In genomic region chr6:114406634-114407033, GRCm38 (mm10) we compare ENCODE assay signal across 14 mouse cellular contexts. TPM values are rescaled to one million over a fixed set of nuclear protein-coding genes. Genes with fewer than 3 reads are reported as not detected.
DNase-seq lines count a peak whose midpoint lies in the region; ATAC-seq and TF ChIP-seq lines count a peak whose summit lies in the region.
"Had no signal": no experiment of that assay in that cellular context is flagged by ENCODE, and none has a peak within 500 bp of the region (broad histone marks: within the 10 kb centered on the region; RNA-seq: fewer than 3 reads in every experiment).

No protein-coding gene starts in this region.

- H3K27me3 ChIP-seq in heart, postnatal 0 days (ENCODE audit: control insufficient read depth, insufficient read depth, low read length): 0 out of 2 replicates have a peak, but pooled peaks cover 15% of the 10 kb centered on the region
- no peaks in the 10 kb centered on the region for H3K27me3 ChIP-seq in lung, postnatal 0 days (replicated peaks; ENCODE audit: insufficient read depth, low read length)
- H3K27me3 ChIP-seq in small intestine, adult 2 months (ENCODE audit: control insufficient read depth, insufficient read depth, low read length): no peaks in the 10 kb centered on the region

- H3K27ac ChIP-seq in heart, postnatal 0 days (ENCODE audit: low read depth): no peak overlapping the region
- H3K27ac ChIP-seq in lung, postnatal 0 days (ENCODE audit: low read length): no peak overlapping the region
- H3K27ac ChIP-seq in small intestine, adult 2 months (ENCODE audit: insufficient read depth, low read depth, low read length): no peak overlapping the region

- TF ChIP-seq EP300 in heart, postnatal 0 days (IDR thresholded peaks at IDR 0.05; ENCODE audit: low read depth): no peak
- TF ChIP-seq EP300 in lung, postnatal 0 days (IDR thresholded peaks at IDR 0.05): no peak

- DNase-seq in heart, postnatal 0 days (ENCODE audit: low spot score): no peak
- no peak for DNase-seq in heart, postnatal 14 days
- DNase-seq in lung, postnatal 0 days (ENCODE audit: low spot score): no peak
- no peak for DNase-seq in lung, postnatal 25 days (ENCODE audit: low spot score)
- DNase-seq in NIH3T3 (ENCODE audit: low read depth): peak; percentile 20
- DNase-seq in urinary bladder, adult 18-20 months (ENCODE audit: low spot score in 2 of 2): no peak
- DNase-seq in adrenal gland, postnatal 36 days: no peak
- DNase-seq: adrenal gland, postnatal 10 days; cerebellum, adult 8-10 months; gastrocnemius, postnatal 14 days; layer of hippocampus, postnatal 36 days had no signal

- H3K36me3 ChIP-seq in heart, postnatal 0 days (replicated peaks; ENCODE audit: control insufficient read depth, insufficient read depth, low read length): no peaks in the 10 kb centered on the region
- H3K36me3 ChIP-seq in lung, postnatal 0 days (ENCODE audit: insufficient read depth, low read length): no peaks in the 10 kb centered on the region
- H3K36me3 ChIP-seq in small intestine, adult 2 months (ENCODE audit: control insufficient read depth, insufficient read depth, low read length): no peaks in the 10 kb centered on the region

- H3K4me2 ChIP-seq in heart, postnatal 0 days (ENCODE audit: low read depth, low read length): no peak overlapping the region
- no peak overlapping the region for H3K4me2 ChIP-seq in lung, postnatal 0 days (replicated peaks; ENCODE audit: low read depth, low read length)

- H3K4me3 ChIP-seq in heart, postnatal 0 days (ENCODE audit: low read depth, low read length): no peak overlapping the region
- H3K4me3 ChIP-seq in lung, postnatal 0 days (ENCODE audit: low read depth, low read length): no peak overlapping the region
- no peak overlapping the region for H3K4me3 ChIP-seq in small intestine, adult 2 months (ENCODE audit: low read depth, low read length)

- H3K9ac ChIP-seq in heart, postnatal 0 days (replicated peaks; ENCODE audit: low read depth, low read length): no peak overlapping the region
- no peak overlapping the region for H3K9ac ChIP-seq in lung, postnatal 0 days (replicated peaks; ENCODE audit: low read depth)

- ATAC-seq in heart, postnatal 0 days (ENCODE audit: insufficient read depth, low read depth): no peak
- no peak for ATAC-seq in lung, postnatal 0 days

- TF ChIP-seq POLR2A in small intestine, adult 2 months (IDR thresholded peaks at IDR 0.05; ENCODE audit: low read depth, low read length): no peak

- H3K9me3 ChIP-seq in heart, postnatal 0 days (replicated peaks; ENCODE audit: control insufficient read depth, low read length): no peaks in the 10 kb centered on the region
- H3K9me3 ChIP-seq in lung, postnatal 0 days (ENCODE audit: low read length): no peaks in the 10 kb centered on the region

- H3K4me1 ChIP-seq in heart, postnatal 0 days (ENCODE audit: control insufficient read depth, insufficient read depth): no peaks in the 10 kb centered on the region
- no peaks in the 10 kb centered on the region for H3K4me1 ChIP-seq in lung, postnatal 0 days (ENCODE audit: insufficient read depth, low read depth, low read length)
- peaks cover 16% of the 10 kb centered on the region for H3K4me1 ChIP-seq in small intestine, adult 2 months (ENCODE audit: control insufficient read depth, insufficient read depth, insufficient read length, low read length)

- peak; percentile 40 for TF ChIP-seq CTCF in heart, postnatal 0 days (IDR thresholded peaks at IDR 0.05; ENCODE audit: low read depth)
- TF ChIP-seq CTCF in lung, postnatal 0 days (IDR thresholded peaks at IDR 0.05): peak; percentile 70
- TF ChIP-seq CTCF in small intestine, adult 2 months (IDR thresholded peaks at IDR 0.05; ENCODE audit: extremely low read depth, insufficient read length, insufficient replicate concordance, low read depth, low read length): peak; percentile 63; the same call in 1 of the 2 replicates

- intact Hi-C loops in heart, postnatal 14 days (cut with DNase I): no loop called here

- 33% methylated on average over 1 of the region's 1 CpGs for WGBS in heart, postnatal 0 days
- WGBS in lung, postnatal 0 days: 44% methylated on average over 1 of the region's 1 CpGs
- 71% methylated on average over 1 of the region's 1 CpGs for WGBS in small intestine, adult 2 months

RNA-seq across cellular contexts. Expression of gene Hrh1, which starts 8.9 kb away (rescaled TPM):
- not detected in 2 replicates for total RNA-seq in heart, postnatal 0 days (2014; rRNA removed; ENCODE audit: low replicate concordance)
- 0.04 TPM in 1 of 2 replicates, not detected in the other for polyA plus RNA-seq in heart, postnatal 0 days (2015; fragmentation: Nextera tagmentation; extraction: Ambion mirVana)
- under 1 TPM; 0.07 to 0.17 TPM for total RNA-seq in heart, postnatal 14 days (2021)
- polyA plus RNA-seq in lung, postnatal 0 days (2015; fragmentation: Nextera tagmentation; extraction: Ambion mirVana): 0.05 and 0.19 TPM in 2 replicates
- polyA plus RNA-seq in small intestine, adult 2 months (2012; rRNA removed): 0.71 and 2.3 TPM in 2 replicates
- total RNA-seq in adrenal gland, postnatal 36 days (2021): 1 to 10 TPM in 1 of 2 experiments, under 1 TPM in 1; 0.56 to 1.9 TPM
- polyA plus RNA-seq: heart, embryonic 16.5 days; liver, embryonic 16.5 days had no signal
